Mouse (Mus musculus) heart, postnatal 0 days (tissue): ENCODE measurements around the gene Tmem26.

Experiments
- CTCF ChIP-seq: IDR thresholded peaks from 2 replicates; pipeline ENCODE4 v1.5.1; 2016; ENCODE audit warnings: antibody characterized with exemption, control low read depth, low read depth
- EP300 ChIP-seq: IDR thresholded peaks from 2 replicates; pipeline ENCODE4 v1.6.1; 2016; ENCODE audit warnings: antibody characterized with exemption, low read depth

GRCm38 (mm10) chr10:68678678-68679077 lies 44.8 kb upstream of the Tmem26 start:
- peak; percentile 28 for TF ChIP-seq CTCF
- no peak for TF ChIP-seq EP300
